ENCODE assay signal across 20 mouse cellular contexts in the genomic region with DNA sequence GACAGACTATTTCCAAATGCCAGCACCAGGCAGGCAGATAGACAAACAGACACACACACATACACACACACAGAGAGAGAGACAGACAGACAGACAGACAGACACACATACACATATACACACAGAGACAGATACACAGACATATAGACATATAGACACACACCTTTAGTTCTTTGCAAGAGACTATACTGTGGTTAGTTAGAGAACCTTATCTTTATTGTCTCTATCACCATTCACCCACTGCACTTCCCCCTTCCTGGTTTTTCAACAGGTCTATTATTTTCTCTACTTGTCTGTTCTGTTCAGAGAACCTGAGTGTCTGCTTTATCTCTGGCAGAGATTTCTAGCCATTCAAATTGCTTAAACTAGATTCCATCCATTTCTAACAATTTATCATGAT. TPM values are rescaled to one million over a fixed set of nuclear protein-coding genes. Genes with fewer than 3 reads are reported as not detected.
DNase-seq lines count a peak whose midpoint lies in the region; ATAC-seq and TF ChIP-seq lines count a peak whose summit lies in the region.
"Had no signal": no experiment of that assay in that cellular context is flagged by ENCODE, and none has a peak within 500 bp of the region (broad histone marks: within the 10 kb centered on the region; RNA-seq: fewer than 3 reads in every experiment).

No protein-coding gene starts in this region.

- H3K79me2 ChIP-seq in MEL (ENCODE audit: control insufficient read depth, insufficient read depth, low read length, poor library complexity), result no peaks in the 10 kb centered on the region

- no peak overlapping the region for H3K4me3 ChIP-seq in midbrain, embryonic 11.5 days (ENCODE audit: low read depth, low read length)
- H3K4me3 ChIP-seq in midbrain, embryonic 13.5 days (replicated peaks), result no peak overlapping the region
- H3K4me3 ChIP-seq in MEL (ENCODE audit: control insufficient read depth in 1 of 2, insufficient read depth in 1 of 2, low read depth in 2 of 2, low read length in 2 of 2), result no peak overlapping the region

- no peak for TF ChIP-seq POLR2A in MEL (IDR thresholded peaks at IDR 0.05; ENCODE audit: control insufficient read depth in 1 of 2, insufficient read depth in 1 of 2, low read depth in 1 of 2, low read length in 2 of 2, poor library complexity in 1 of 2)

- H3K27ac ChIP-seq in midbrain, embryonic 11.5 days (ENCODE audit: low read depth, low read length), result no peak overlapping the region
- no peak overlapping the region for H3K27ac ChIP-seq in midbrain, embryonic 13.5 days
- H3K27ac ChIP-seq in MEL (ENCODE audit: control insufficient read depth, low read depth, low read length), result no peak overlapping the region

- H3K4me1 ChIP-seq in midbrain, embryonic 11.5 days (ENCODE audit: control insufficient read depth, insufficient read depth, low read length), result peaks cover 18% of the 10 kb centered on the region
- H3K4me1 ChIP-seq in midbrain, embryonic 13.5 days (replicated peaks), result peaks cover 21% of the 10 kb centered on the region
- no peaks in the 10 kb centered on the region for H3K4me1 ChIP-seq in MEL (ENCODE audit: control insufficient read depth in 1 of 2, insufficient read depth in 2 of 2, low read length in 2 of 2)

- H3K36me3 ChIP-seq in midbrain, embryonic 11.5 days (ENCODE audit: control insufficient read depth, insufficient read depth, low read length), result no peaks in the 10 kb centered on the region
- H3K36me3 ChIP-seq in midbrain, embryonic 13.5 days, result no peaks in the 10 kb centered on the region
- H3K36me3 ChIP-seq in MEL (ENCODE audit: control insufficient read depth in 1 of 2, insufficient read depth in 2 of 2, low read length in 2 of 2), result no peaks in the 10 kb centered on the region
- H3K36me3 ChIP-seq: G1E had no signal

- no peaks in the 10 kb centered on the region for H3K9me3 ChIP-seq in midbrain, embryonic 11.5 days (ENCODE audit: control insufficient read depth, low read length)
- no peaks in the 10 kb centered on the region for H3K9me3 ChIP-seq in midbrain, embryonic 13.5 days
- no peaks in the 10 kb centered on the region for H3K9me3 ChIP-seq in MEL (replicated peaks; ENCODE audit: insufficient read depth, low read length)
- H3K9me3 ChIP-seq: G1E had no signal

- peak; percentile 34 to 35; a peak in 2 of 4 replicates for TF ChIP-seq EP300 in MEL (IDR thresholded peaks at IDR 0.05; ENCODE audit: low read depth in 1 of 2, low read length in 2 of 2)

- TF ChIP-seq RAD21 in MEL (IDR thresholded peaks at IDR 0.05; ENCODE audit: low read depth, low read length), result no peak

- peaks cover 13% of the 10 kb centered on the region for H3K27me3 ChIP-seq in midbrain, embryonic 11.5 days (ENCODE audit: control insufficient read depth, insufficient read depth, low read length)
- peaks cover 28% of the 10 kb centered on the region for H3K27me3 ChIP-seq in midbrain, embryonic 13.5 days
- no peaks in the 10 kb centered on the region; a peak in 1 of 4 replicates for H3K27me3 ChIP-seq in MEL (ENCODE audit: control insufficient read depth in 1 of 2, insufficient read depth in 2 of 2, low read length in 2 of 2)
- H3K27me3 ChIP-seq: CH12.LX had no signal

- H3K4me2 ChIP-seq in midbrain, embryonic 11.5 days, result no peak overlapping the region
- H3K4me2 ChIP-seq in midbrain, embryonic 13.5 days (replicated peaks), result no peak overlapping the region

- no peak overlapping the region for H3K9ac ChIP-seq in midbrain, embryonic 11.5 days (ENCODE audit: low read length)
- H3K9ac ChIP-seq in midbrain, embryonic 13.5 days (replicated peaks), result no peak overlapping the region
- no peak overlapping the region for H3K9ac ChIP-seq in MEL (ENCODE audit: control insufficient read depth, low read depth, low read length, poor library complexity, severe bottlenecking)

- DNase-seq in midbrain, embryonic 11.5 days (ENCODE audit: low spot score, missing footprints), result peak; percentile 53
- DNase-seq in MEL (ENCODE audit: low read depth, low spot score), result peak; percentile 21
- DNase-seq in ovary, postnatal 14 days (ENCODE audit: low spot score), result no peak
- DNase-seq: adrenal gland, adult 2 months; adrenal gland, adult 8-10 months; adrenal gland, postnatal 10 days; adrenal gland, postnatal 14 days; adrenal gland, postnatal 25 days; adrenal gland, postnatal 36 days; B cell, adult 2 months; cerebellum, adult 11 months; cerebellum, adult 11-12 months; cerebellum, adult 18-20 months; cerebellum, adult 2 months had no signal

- no peak for TF ChIP-seq CTCF in MEL (IDR thresholded peaks at IDR 0.05 in 2 of 3, conservative IDR thresholded peaks at IDR 0.05 in 1 of 3; ENCODE audit: control insufficient read depth in 1 of 3, insufficient read depth in 1 of 3, low read depth in 2 of 3, low read length in 3 of 3, poor library complexity in 1 of 3, severe bottlenecking in 1 of 3)

- no peak for ATAC-seq in midbrain, embryonic 11.5 days (ENCODE audit: low FRiP score)
- ATAC-seq in midbrain, embryonic 13.5 days, result no peak
- ATAC-seq: activated CD4-positive, CD25-positive, alpha-beta regulatory T cell, adult 4 months; CD4-positive, CD25-positive, alpha-beta regulatory T cell, adult 4 months; Patski had no signal

TF ChIP-seq in MEL, 35 proteins besides CTCF, POLR2A, EP300 and RAD21:
- TF ChIP-seq USF1 (IDR thresholded peaks at IDR 0.05; ENCODE audit: low read depth, low read length) (no peak), ZKSCAN1 (IDR thresholded peaks at IDR 0.05; ENCODE audit: low read depth, low read length) (no peak), TAL1 (IDR thresholded peaks at IDR 0.05; ENCODE audit: low read length) (no peak), MXI1 (IDR thresholded peaks at IDR 0.05; ENCODE audit: low read depth, low read length) (no peak), SIN3A (IDR thresholded peaks at IDR 0.05; ENCODE audit: low read length) (no peak), MAFK (IDR thresholded peaks at IDR 0.05; ENCODE audit: borderline replicate concordance, low read depth, low read length) (no peak), NELFE (IDR thresholded peaks at IDR 0.05; ENCODE audit: low read depth, low read length) (no peak), ELF1 (IDR thresholded peaks at IDR 0.05; ENCODE audit: low read depth, low read length) (peak; percentile 38; the same call in 1 of the 2 replicates), KAT2A (conservative IDR thresholded peaks at IDR 0.05; ENCODE audit: low read depth, low read length) (no peak), ZMIZ1 (IDR thresholded peaks at IDR 0.05; ENCODE audit: low read depth, low read length) (no peak), ETS1 (IDR thresholded peaks at IDR 0.05; ENCODE audit: low read depth, low read length) (no peak), BHLHE40 (IDR thresholded peaks at IDR 0.05; ENCODE audit: borderline replicate concordance, low read depth, low read length) (no peak), RCOR1 (IDR thresholded peaks at IDR 0.05; ENCODE audit: low read depth, low read length) (peak; percentile 47; the same call in 1 of the 2 replicates), MYB (IDR thresholded peaks at IDR 0.05; ENCODE audit: low read depth, low read length) (no peak), SMC3 (IDR thresholded peaks at IDR 0.05; ENCODE audit: low read depth, low read length) (no peak), E2F4 (IDR thresholded peaks at IDR 0.05; ENCODE audit: borderline replicate concordance, low read depth, low read length) (no peak), JUND (IDR thresholded peaks at IDR 0.05; ENCODE audit: low read depth, low read length) (no peak), ZC3H11A (IDR thresholded peaks at IDR 0.05; ENCODE audit: low read depth, low read length) (no peak), USF2 (IDR thresholded peaks at IDR 0.05; ENCODE audit: borderline replicate concordance in 1 of 2, insufficient read depth in 1 of 2, low read depth in 1 of 2, low read length in 2 of 2) (no peak), NRF1 (IDR thresholded peaks at IDR 0.05; ENCODE audit: insufficient read depth, low read depth, low read length, poor library complexity, severe bottlenecking) (no peak), ZNF384 (IDR thresholded peaks at IDR 0.05; ENCODE audit: low read depth, low read length) (no peak), POLR2AphosphoS5 (IDR thresholded peaks at IDR 0.05; ENCODE audit: borderline replicate concordance, low read depth, low read length) (no peak), GATA1 (IDR thresholded peaks at IDR 0.05; ENCODE audit: low read depth, low read length) (peak; percentile 58), UBTF (IDR thresholded peaks at IDR 0.05; ENCODE audit: borderline replicate concordance, insufficient read depth, low read depth, low read length) (no peak), MYC (IDR thresholded peaks at IDR 0.05; ENCODE audit: low read depth, low read length) (no peak), GABPA (IDR thresholded peaks at IDR 0.05; ENCODE audit: low read depth, low read length) (no peak), TCF12 (IDR thresholded peaks at IDR 0.05; ENCODE audit: low read depth, low read length) (0 out of 2 replicates have a peak, but pooled peaks have one; percentile 12), TBP (IDR thresholded peaks at IDR 0.05; ENCODE audit: low read depth, low read length) (no peak), HCFC1 (IDR thresholded peaks at IDR 0.05; ENCODE audit: low read depth, low read length) (no peak), MAZ (IDR thresholded peaks at IDR 0.05; ENCODE audit: low read depth, low read length) (no peak), CHD2 (IDR thresholded peaks at IDR 0.05; ENCODE audit: low read length) (no peak), MAX (IDR thresholded peaks at IDR 0.05; ENCODE audit: low read length) (no peak), CHD1 (IDR thresholded peaks at IDR 0.05; ENCODE audit: low read depth, low read length) (no peak), MEF2A (IDR thresholded peaks at IDR 0.05; ENCODE audit: extremely low read depth, insufficient replicate concordance, low read depth, low read length, poor library complexity, severe bottlenecking) (no peak)

RNA-seq across cellular contexts. Expression of gene Kbtbd8, which starts 48.6 kb away (rescaled TPM):
- polyA plus RNA-seq in midbrain, embryonic 11.5 days (2014; fragmentation: Nextera tagmentation; extraction: Ambion mirVana), result 10.1 TPM in 2 replicates
- 4.9 TPM in 2 replicates for polyA plus RNA-seq in midbrain, embryonic 13.5 days (2015; fragmentation: Nextera tagmentation; extraction: Ambion mirVana)
- total RNA-seq in MEL (2012; rRNA removed), result 10.4 and 13.5 TPM in 2 replicates
- polyA plus RNA-seq in MEL (2012; ENCODE audit: insufficient read depth in 1 of 2, insufficient read length in 2 of 2, low read depth in 1 of 2, low replicate concordance in 2 of 2, missing spikeins in 1 of 2), result 1 to 10 TPM in 1 of 2 experiments, not detected in 1; 7.0 TPM
